Mouse (Mus musculus): ENCODE measurements around the gene Serp2. TPM values are rescaled to one million over a fixed set of nuclear protein-coding genes. Genes with fewer than 3 reads are reported as not detected.
"Not testable (repeated sequence)": the region's sequence is repeated elsewhere in the genome, so short reads cannot be mapped to it uniquely, and the experiment has no call there.

Gene Serp2
- total and polyA plus RNA-seq, 3 experiments, result 0.60 to 0.96 (median 0.64) TPM

DNA sequence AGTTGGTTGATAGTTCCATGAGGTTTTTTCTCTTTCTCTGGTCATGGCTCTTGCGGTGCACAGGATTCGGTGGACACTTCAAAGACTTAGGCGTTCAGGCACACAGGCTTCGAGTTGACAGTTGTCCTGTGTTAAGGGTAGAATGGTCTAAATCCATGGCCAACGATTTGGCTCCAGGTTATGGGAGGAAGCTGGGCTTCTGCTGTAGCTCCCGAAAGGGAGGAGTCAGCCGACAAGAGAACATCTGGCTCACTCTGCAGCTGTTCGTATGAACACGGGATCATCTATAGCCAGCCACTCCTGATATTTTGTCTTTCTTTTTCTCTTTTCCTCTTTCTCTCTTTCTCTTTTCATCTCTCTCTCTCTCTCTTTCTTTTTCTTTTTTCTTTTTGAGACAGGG, 11.9 kb upstream of the Serp2 start:
- 59% methylated on average over 9 of the region's 9 CpGs for WGBS
- Histone ChIP-seq H3K4me1 (ENCODE audit: control insufficient read depth, insufficient read depth, low read length) (no peaks in the 10 kb centered on the region; the same call in 1 of the 2 replicates), H3K27ac (no peak overlapping the region), H3K36me3 (ENCODE audit: control insufficient read depth, insufficient read depth, low read length) (no peaks in the 10 kb centered on the region), H3K9ac (ENCODE audit: low read depth, low read length) (no peak overlapping the region), H3K79me2 (replicated peaks; ENCODE audit: control insufficient read depth, insufficient read depth, low read length) (no peaks in the 10 kb centered on the region), H3K4me3 (no peak overlapping the region), H3K27me3 (ENCODE audit: control insufficient read depth, insufficient read depth, low read length) (no peaks in the 10 kb centered on the region)
- TF ChIP-seq EP300 (IDR thresholded peaks at IDR 0.05; ENCODE audit: insufficient read depth, low read depth, low read length) (no peak), CTCF (IDR thresholded peaks at IDR 0.05) (no peak), POLR2A (IDR thresholded peaks at IDR 0.05; ENCODE audit: insufficient read depth, low read depth, low read length) (no peak)
- DNase-seq, result no peak
- intact Hi-C loops (cut with DNase I), result no loop called here

DNA sequence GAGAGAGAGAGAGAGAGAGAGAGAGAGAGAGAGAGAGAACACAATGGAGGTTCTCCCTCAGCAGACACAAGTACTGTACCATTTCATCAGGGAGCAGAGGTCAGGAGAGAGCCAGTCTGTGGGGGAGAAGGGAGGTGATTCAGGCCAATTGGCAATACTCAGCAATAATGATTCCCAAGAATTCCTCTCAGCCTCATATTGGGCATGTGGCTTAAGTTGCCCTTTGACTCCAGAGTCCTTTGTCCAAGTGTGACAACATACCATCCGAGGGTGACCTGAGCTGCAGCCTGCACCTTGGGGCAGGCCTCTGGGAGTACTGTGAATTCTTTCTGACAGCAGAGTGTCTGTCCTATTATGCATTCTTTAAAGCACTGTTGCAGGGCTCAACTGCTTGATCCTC, 10.6 kb upstream of the Serp2 start:
- intact Hi-C loops (cut with DNase I), result no loop called here
- no peak overlapping the region for H3K27ac ChIP-seq
- no peak for TF ChIP-seq EP300 (IDR thresholded peaks at IDR 0.05; ENCODE audit: insufficient read depth, low read depth, low read length)
- TF ChIP-seq CTCF (IDR thresholded peaks at IDR 0.05), result no peak
- TF ChIP-seq POLR2A (IDR thresholded peaks at IDR 0.05; ENCODE audit: insufficient read depth, low read depth, low read length), result no peak

DNA sequence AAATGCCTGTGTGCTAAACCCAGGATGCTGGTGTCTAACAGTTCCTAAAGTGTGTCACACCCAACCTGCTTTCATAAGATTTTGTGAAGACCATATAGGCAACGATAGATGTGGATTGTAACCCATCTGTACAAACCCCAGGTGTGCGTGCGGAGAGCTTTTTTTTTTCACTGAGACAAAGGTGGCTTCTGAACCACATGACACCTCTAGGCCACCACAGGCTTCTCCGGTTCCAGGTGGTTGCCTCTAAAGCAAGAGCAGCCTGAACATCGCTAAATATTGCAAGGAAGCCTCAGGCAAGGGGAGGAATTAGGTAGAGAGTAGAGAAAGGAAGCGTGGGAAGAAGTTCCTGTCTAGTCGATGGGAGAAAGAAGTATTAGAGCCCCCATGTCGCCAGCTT, 10.0 kb upstream of the Serp2 start:
- Histone ChIP-seq H3K79me2 (replicated peaks; ENCODE audit: control insufficient read depth, insufficient read depth, low read length) (no peaks in the 10 kb centered on the region), H3K27me3 (ENCODE audit: control insufficient read depth, insufficient read depth, low read length) (no peaks in the 10 kb centered on the region), H3K4me1 (ENCODE audit: control insufficient read depth, insufficient read depth, low read length) (no peaks in the 10 kb centered on the region; the same call in 1 of the 2 replicates), H3K4me3 (no peak overlapping the region), H3K27ac (no peak overlapping the region), H3K9ac (ENCODE audit: low read depth, low read length) (no peak overlapping the region), H3K36me3 (ENCODE audit: control insufficient read depth, insufficient read depth, low read length) (no peaks in the 10 kb centered on the region)
- DNase-seq, result no peak
- 81% methylated on average over 8 of the region's 8 CpGs for WGBS
- TF ChIP-seq CTCF (IDR thresholded peaks at IDR 0.05), result no peak
- no peak for TF ChIP-seq EP300 (IDR thresholded peaks at IDR 0.05; ENCODE audit: insufficient read depth, low read depth, low read length)
- TF ChIP-seq POLR2A (IDR thresholded peaks at IDR 0.05; ENCODE audit: insufficient read depth, low read depth, low read length), result no peak
- intact Hi-C loops (cut with DNase I), result no loop called here

More for the DNA sequence above, 10.6 kb upstream of the Serp2 start:
- H3K9ac ChIP-seq (ENCODE audit: low read depth, low read length), result no peak overlapping the region
- no peak overlapping the region for H3K4me3 ChIP-seq
- H3K27me3 ChIP-seq (ENCODE audit: control insufficient read depth, insufficient read depth, low read length), result no peaks in the 10 kb centered on the region
- no peaks in the 10 kb centered on the region for H3K79me2 ChIP-seq (replicated peaks; ENCODE audit: control insufficient read depth, insufficient read depth, low read length)
- DNase-seq, result no peak
- H3K36me3 ChIP-seq (ENCODE audit: control insufficient read depth, insufficient read depth, low read length), result no peaks in the 10 kb centered on the region
- H3K4me1 ChIP-seq (ENCODE audit: control insufficient read depth, insufficient read depth, low read length), result no peaks in the 10 kb centered on the region; the same call in 1 of the 2 replicates
- WGBS, result 81% methylated on average over 1 of the region's 1 CpGs

DNA sequence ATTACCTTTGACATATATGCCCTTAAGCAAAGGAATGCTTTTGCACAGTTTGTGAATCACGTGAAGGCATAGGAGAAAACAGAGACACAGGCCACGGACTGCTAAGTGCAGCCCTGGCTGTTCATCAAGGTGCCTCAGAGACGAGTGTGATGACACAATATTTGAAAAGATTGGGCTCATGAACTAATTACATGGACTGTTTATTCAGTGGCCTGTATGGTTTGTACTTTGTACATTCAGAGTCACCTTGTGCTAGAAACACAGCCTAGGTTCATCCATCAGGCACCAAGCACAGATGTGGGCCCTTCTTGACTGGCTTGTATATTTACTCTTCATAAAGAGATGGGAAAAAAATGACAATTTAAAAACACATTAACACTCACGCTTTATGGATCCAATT, 9.5 kb upstream of the Serp2 start:
- Histone ChIP-seq H3K36me3 (ENCODE audit: control insufficient read depth, insufficient read depth, low read length) (no peaks in the 10 kb centered on the region), H3K79me2 (replicated peaks; ENCODE audit: control insufficient read depth, insufficient read depth, low read length) (no peaks in the 10 kb centered on the region), H3K4me3 (no peak overlapping the region), H3K9ac (ENCODE audit: low read depth, low read length) (no peak overlapping the region), H3K4me1 (ENCODE audit: control insufficient read depth, insufficient read depth, low read length) (no peaks in the 10 kb centered on the region; the same call in 1 of the 2 replicates), H3K27me3 (ENCODE audit: control insufficient read depth, insufficient read depth, low read length) (no peaks in the 10 kb centered on the region), H3K27ac (no peak overlapping the region)
- 93% methylated on average over 4 of the region's 4 CpGs for WGBS
- intact Hi-C loops (cut with DNase I), result no loop called here
- TF ChIP-seq EP300 (IDR thresholded peaks at IDR 0.05; ENCODE audit: insufficient read depth, low read depth, low read length) (no peak), POLR2A (IDR thresholded peaks at IDR 0.05; ENCODE audit: insufficient read depth, low read depth, low read length) (no peak), CTCF (IDR thresholded peaks at IDR 0.05) (no peak)
- no peak for DNase-seq

DNA sequence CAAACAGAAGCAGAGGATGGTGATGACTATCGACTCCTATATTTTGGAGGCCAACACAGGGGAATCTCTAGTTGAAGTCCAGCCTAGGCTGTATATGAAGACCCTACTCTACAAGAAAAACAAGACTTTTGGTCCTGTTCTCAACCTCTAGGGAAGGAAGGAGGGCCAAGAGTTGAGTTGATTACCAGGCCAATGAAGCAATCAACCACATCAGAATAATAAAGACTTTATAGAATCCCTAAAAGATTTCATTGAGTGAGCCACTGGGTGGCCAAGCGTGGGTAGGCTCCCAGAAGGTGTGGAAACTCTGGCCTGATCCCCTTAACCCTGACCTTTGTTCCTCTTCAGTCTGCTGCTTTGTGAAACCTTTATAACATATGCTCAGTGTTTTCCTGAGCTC, 2.5 kb upstream of the Serp2 start:
- H3K36me3 ChIP-seq (ENCODE audit: control insufficient read depth, insufficient read depth, low read length), result no peaks in the 10 kb centered on the region
- intact Hi-C loops (cut with DNase I), result loop anchor here (5.0 kb wide), 2 partner anchors 52 to 168 kb away; no protein-coding TSS in a partner anchor
- no peaks in the 10 kb centered on the region; the same call in 1 of the 2 replicates for H3K4me1 ChIP-seq (ENCODE audit: control insufficient read depth, insufficient read depth, low read length)
- 94% methylated on average over 2 of the region's 2 CpGs for WGBS
- no peak for DNase-seq
- no peak overlapping the region for H3K4me3 ChIP-seq
- H3K9ac ChIP-seq (ENCODE audit: low read depth, low read length), result no peak overlapping the region
- TF ChIP-seq CTCF (IDR thresholded peaks at IDR 0.05) (no peak), POLR2A (IDR thresholded peaks at IDR 0.05; ENCODE audit: insufficient read depth, low read depth, low read length) (no peak), EP300 (IDR thresholded peaks at IDR 0.05; ENCODE audit: insufficient read depth, low read depth, low read length) (no peak)
- no peak overlapping the region for H3K27ac ChIP-seq
- H3K79me2 ChIP-seq (replicated peaks; ENCODE audit: control insufficient read depth, insufficient read depth, low read length), result no peaks in the 10 kb centered on the region
- no peaks in the 10 kb centered on the region for H3K27me3 ChIP-seq (ENCODE audit: control insufficient read depth, insufficient read depth, low read length)

DNA sequence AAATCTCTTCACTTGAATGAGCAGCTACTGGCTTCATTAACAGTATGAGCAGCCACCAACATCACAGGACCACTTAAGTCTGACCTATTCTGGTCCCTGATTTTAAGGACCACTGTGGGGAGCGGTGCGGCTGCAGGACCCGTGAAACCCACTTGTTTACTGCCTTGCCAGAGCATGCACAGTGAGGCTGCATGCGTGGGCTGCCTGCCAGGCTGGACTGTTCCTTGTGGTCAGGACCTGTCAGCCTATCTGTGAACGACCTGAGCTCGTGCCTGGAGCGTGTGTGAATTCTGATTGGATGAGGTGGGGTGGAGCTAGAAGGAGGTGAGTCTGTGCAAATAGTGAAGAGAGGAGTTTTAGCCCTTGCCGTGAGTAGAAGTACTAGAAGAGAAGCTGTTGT, 1.5 kb upstream of the Serp2 start:
- intact Hi-C loops (cut with DNase I), result loop anchor here (5.0 kb wide), 2 partner anchors 51 to 169 kb away; no protein-coding TSS in a partner anchor
- H3K36me3 ChIP-seq (ENCODE audit: control insufficient read depth, insufficient read depth, low read length); H3K4me1 ChIP-seq (ENCODE audit: control insufficient read depth, insufficient read depth, low read length): not testable (repeated sequence)

More for the DNA sequence above, 1.5 kb upstream of the Serp2 start:
- H3K27me3 ChIP-seq (ENCODE audit: control insufficient read depth, insufficient read depth, low read length); H3K4me3 ChIP-seq; H3K79me2 ChIP-seq (replicated peaks; ENCODE audit: control insufficient read depth, insufficient read depth, low read length); H3K9ac ChIP-seq (ENCODE audit: low read depth, low read length); H3K27ac ChIP-seq: not testable (repeated sequence)
- 60% methylated on average over 8 of the region's 8 CpGs for WGBS
- DNase-seq, result peak in 1 of 2 experiments; percentile 17
